Mouse (Mus musculus) olfactory bulb, adult 2 months (tissue): ENCODE data around the gene Il4ra.

Source experiments
- CTCF ChIP-seq: fragments of 200-500 bp; IDR thresholded peaks from 2 replicates; pipeline ENCODE4 v1.5.1; 2012; ENCODE audit warnings: low read depth, mild to moderate bottlenecking, low read length, moderate library complexity; ENCODE audit not compliant: insufficient read depth
- POLR2A ChIP-seq: fragments of 200-500 bp; IDR thresholded peaks from 2 replicates; pipeline ENCODE4 v1.6.1; 2012; ENCODE audit warnings: mild to moderate bottlenecking, low read depth, low read length, moderate library complexity; ENCODE audit not compliant: insufficient read depth

DNA sequence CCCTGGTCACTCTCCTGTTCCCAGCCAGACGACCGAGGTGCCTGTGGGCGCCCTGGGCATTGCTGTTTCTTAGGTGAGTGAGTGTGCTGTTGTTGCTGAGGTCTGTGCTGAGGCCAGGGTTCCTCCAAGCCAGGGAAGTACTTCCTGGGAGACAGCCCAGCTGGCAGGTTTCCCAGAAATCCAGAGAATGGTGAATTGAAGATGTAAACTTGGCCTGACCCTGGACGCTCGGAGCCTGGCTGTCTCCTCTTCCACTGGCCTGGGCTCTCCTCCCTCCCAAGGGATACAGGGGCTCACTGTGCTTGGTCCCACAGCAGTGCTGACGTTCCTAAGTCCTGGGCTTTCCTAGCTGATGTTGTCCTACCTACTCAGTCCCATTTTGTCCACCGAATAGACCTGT lies 25.1 kb downstream of the Il4ra start:
- TF ChIP-seq CTCF (no peak), POLR2A (no peak)
